Comparison of ENCODE assay signal across 25 mouse cellular contexts in genomic region chr2:89081487-89081886, GRCm38 (mm10). TPM values are rescaled to one million over a fixed set of nuclear protein-coding genes. Genes with fewer than 3 reads are reported as not detected.
"Had no signal": no experiment of that assay in that cellular context is flagged by ENCODE, and none has a peak within 500 bp of the region (broad histone marks: within the 10 kb centered on the region; RNA-seq: fewer than 3 reads in every experiment).

No protein-coding gene starts in this region.

- H3K9ac ChIP-seq: neural tube, embryonic 13.5 days; neural tube, embryonic 15.5 days; stomach, embryonic 15.5 days had no signal

- H3K27ac ChIP-seq: neural tube, embryonic 13.5 days; neural tube, embryonic 15.5 days; stomach, embryonic 15.5 days; stomach, postnatal 0 days had no signal

- H3K27me3 ChIP-seq: neural tube, embryonic 13.5 days; neural tube, embryonic 15.5 days; stomach, embryonic 15.5 days had no signal

- H3K36me3 ChIP-seq: neural tube, embryonic 13.5 days; neural tube, embryonic 15.5 days; stomach, embryonic 15.5 days had no signal

- H3K4me3 ChIP-seq: neural tube, embryonic 13.5 days; neural tube, embryonic 15.5 days; stomach, embryonic 15.5 days had no signal

- DNase-seq: retina, postnatal 1 day; right cerebral cortex, adult 18-20 months; right cerebral cortex, postnatal 14 days; right cerebral cortex, postnatal 25 days; right cerebral cortex, postnatal 4 days; spleen, adult 18-20 months; thymus, adult 18-20 months; thymus, adult 2 months; thymus, postnatal 14 days; thymus, postnatal 25 days; thymus, postnatal 36 days; thymus, postnatal 4 days had no signal

- H3K9me3 ChIP-seq: neural tube, embryonic 13.5 days; neural tube, embryonic 15.5 days; stomach, embryonic 15.5 days had no signal

- H3K4me1 ChIP-seq: neural tube, embryonic 13.5 days; neural tube, embryonic 15.5 days; stomach, embryonic 15.5 days had no signal

RNA-seq across cellular contexts. Expression of gene Olfr1219, which starts 1.8 kb away (rescaled TPM):
- total RNA-seq: neutrophil, adult 5-6 weeks had no signal
- polyA plus RNA-seq: neural tube, embryonic 13.5 days; neural tube, embryonic 14.5 days; neural tube, embryonic 15.5 days; small intestine, adult 2 months; spleen, adult 2 months; stomach, embryonic 14.5 days; stomach, embryonic 15.5 days; stomach, embryonic 16.5 days; stomach, postnatal 0 days; testis, adult 2 months; thymus, adult 2 months; thymus, postnatal 0 days; urinary bladder, adult 2 months had no signal

RNA-seq across cellular contexts. Expression of gene Olfr1218, which starts 20.5 kb away (rescaled TPM):
- total RNA-seq: neutrophil, adult 5-6 weeks had no signal
- polyA plus RNA-seq: neural tube, embryonic 13.5 days; neural tube, embryonic 14.5 days; neural tube, embryonic 15.5 days; small intestine, adult 2 months; spleen, adult 2 months; stomach, embryonic 14.5 days; stomach, embryonic 15.5 days; stomach, embryonic 16.5 days; stomach, postnatal 0 days; testis, adult 2 months; thymus, adult 2 months; thymus, postnatal 0 days; urinary bladder, adult 2 months had no signal

RNA-seq across cellular contexts. Expression of gene Olfr1220, which starts 25.1 kb away (rescaled TPM):
- total RNA-seq: neutrophil, adult 5-6 weeks had no signal
- polyA plus RNA-seq: neural tube, embryonic 13.5 days; neural tube, embryonic 14.5 days; neural tube, embryonic 15.5 days; small intestine, adult 2 months; spleen, adult 2 months; stomach, embryonic 14.5 days; stomach, embryonic 15.5 days; stomach, embryonic 16.5 days; stomach, postnatal 0 days; testis, adult 2 months; thymus, adult 2 months; thymus, postnatal 0 days; urinary bladder, adult 2 months had no signal

RNA-seq across cellular contexts. Expression of gene Olfr1221, which starts 35.6 kb away (rescaled TPM):
- total RNA-seq: neutrophil, adult 5-6 weeks had no signal
- polyA plus RNA-seq: neural tube, embryonic 13.5 days; neural tube, embryonic 14.5 days; neural tube, embryonic 15.5 days; small intestine, adult 2 months; spleen, adult 2 months; stomach, embryonic 14.5 days; stomach, embryonic 15.5 days; stomach, embryonic 16.5 days; stomach, postnatal 0 days; testis, adult 2 months; thymus, adult 2 months; thymus, postnatal 0 days; urinary bladder, adult 2 months had no signal

RNA-seq across cellular contexts. Expression of gene Olfr1217, which starts 49.6 kb away (rescaled TPM):
- total RNA-seq: neutrophil, adult 5-6 weeks had no signal
- polyA plus RNA-seq: neural tube, embryonic 13.5 days; neural tube, embryonic 14.5 days; neural tube, embryonic 15.5 days; small intestine, adult 2 months; spleen, adult 2 months; stomach, embryonic 14.5 days; stomach, embryonic 15.5 days; stomach, embryonic 16.5 days; stomach, postnatal 0 days; testis, adult 2 months; thymus, adult 2 months; thymus, postnatal 0 days; urinary bladder, adult 2 months had no signal
